Mouse (Mus musculus): ENCODE measurements at regions not wholly inside any gene's neighbourhood (a gene's known extent, or its start where the extent isn't known, plus 50 kb on each side); places are given as distances from the start of the nearest gene placed in this dataset.

- whole genome bisulfite sequencing, result 86% methylated on average over 4 of the region's 4 CpGs
- H3K27me3 ChIP-seq (replicated peaks; ENCODE audit: control insufficient read depth, insufficient read depth, low read length), result no peaks in the 10 kb centered on the region
- ATAC-seq, result no peak
- H3K4me3 ChIP-seq (ENCODE audit: low read length), result no peak overlapping the region
- no peak overlapping the region for H3K4me2 ChIP-seq (ENCODE audit: low read length)
- H3K9ac ChIP-seq (ENCODE audit: low read depth, low read length), result no peak overlapping the region
- H3K9me3 ChIP-seq (ENCODE audit: control insufficient read depth, low read length), result no peaks in the 10 kb centered on the region
- H3K4me1 ChIP-seq (ENCODE audit: control insufficient read depth, insufficient read depth, low read depth, low read length), result no peaks in the 10 kb centered on the region
- H3K36me3 ChIP-seq (ENCODE audit: control insufficient read depth, insufficient read depth, low read length), result no peaks in the 10 kb centered on the region
- H3K27ac ChIP-seq (ENCODE audit: low read depth, low read length), result no peak overlapping the region
Observed at GRCm38 (mm10) chr13:72113942-72114341, 150.4 kb upstream of the Irx1 start.

GRCm38 (mm10) chr13:72114776-72115663 is 151.5 kb upstream of the Irx1 start:
- Histone ChIP-seq H3K4me2 (ENCODE audit: low read length) (no peak overlapping the region), H3K27me3 (replicated peaks; ENCODE audit: control insufficient read depth, insufficient read depth, low read length) (no peaks in the 10 kb centered on the region), H3K27ac (ENCODE audit: low read depth, low read length) (no peak overlapping the region), H3K36me3 (ENCODE audit: control insufficient read depth, insufficient read depth, low read length) (no peaks in the 10 kb centered on the region), H3K9ac (ENCODE audit: low read depth, low read length) (no peak overlapping the region), H3K9me3 (ENCODE audit: control insufficient read depth, low read length) (no peaks in the 10 kb centered on the region), H3K4me3 (ENCODE audit: low read length) (no peak overlapping the region), H3K4me1 (ENCODE audit: control insufficient read depth, insufficient read depth, low read depth, low read length) (no peaks in the 10 kb centered on the region)
- ATAC-seq, result no peak
- WGBS, result 39% methylated on average over 10 of the region's 10 CpGs

GRCm38 (mm10) chr13:72120467-72120866 is 156.9 kb upstream of the Irx1 start:
- Histone ChIP-seq H3K27ac (ENCODE audit: low read depth, low read length) (no peak overlapping the region), H3K4me3 (ENCODE audit: low read length) (no peak overlapping the region), H3K9me3 (ENCODE audit: control insufficient read depth, low read length) (no peaks in the 10 kb centered on the region), H3K27me3 (replicated peaks; ENCODE audit: control insufficient read depth, insufficient read depth, low read length) (no peaks in the 10 kb centered on the region), H3K4me2 (ENCODE audit: low read length) (no peak overlapping the region), H3K9ac (ENCODE audit: low read depth, low read length) (no peak overlapping the region), H3K4me1 (ENCODE audit: control insufficient read depth, insufficient read depth, low read depth, low read length) (peaks cover 7% of the 10 kb centered on the region; the same call in 1 of the 2 replicates), H3K36me3 (ENCODE audit: control insufficient read depth, insufficient read depth, low read length) (no peaks in the 10 kb centered on the region)
- no peak for ATAC-seq
- WGBS, result 27% methylated on average over 7 of the region's 7 CpGs

- 19% methylated on average over 6 of the region's 6 CpGs for WGBS
- no peaks in the 10 kb centered on the region for H3K9me3 ChIP-seq (ENCODE audit: control insufficient read depth, low read length)
- H3K9ac ChIP-seq (ENCODE audit: low read depth, low read length), result peak overlapping the region; percentile 15; the same call in 1 of the 2 replicates
- peak; percentile 60; the same call in 1 of the 2 replicates for ATAC-seq
- H3K4me1 ChIP-seq (ENCODE audit: control insufficient read depth, insufficient read depth, low read depth, low read length), result peaks cover 7% of the 10 kb centered on the region; the same call in 1 of the 2 replicates
- H3K27ac ChIP-seq (ENCODE audit: low read depth, low read length), result no peak overlapping the region
- H3K27me3 ChIP-seq (replicated peaks; ENCODE audit: control insufficient read depth, insufficient read depth, low read length), result no peaks in the 10 kb centered on the region
- no peaks in the 10 kb centered on the region for H3K36me3 ChIP-seq (ENCODE audit: control insufficient read depth, insufficient read depth, low read length)
- H3K4me2 ChIP-seq (ENCODE audit: low read length), result no peak overlapping the region
- no peak overlapping the region for H3K4me3 ChIP-seq (ENCODE audit: low read length)
Observed at GRCm38 (mm10) chr13:72120911-72121553, 157.5 kb upstream of the Irx1 start.

GRCm38 (mm10) chr13:72121554-72122229 is 158.2 kb upstream of the Irx1 start:
- H3K27ac ChIP-seq (ENCODE audit: low read depth, low read length), result no peak overlapping the region
- ATAC-seq, result peak; percentile 48
- no peak overlapping the region for H3K9ac ChIP-seq (ENCODE audit: low read depth, low read length)
- H3K4me3 ChIP-seq (ENCODE audit: low read length), result no peak overlapping the region
- WGBS, result 60% methylated on average over 18 of the region's 18 CpGs
- H3K4me1 ChIP-seq (ENCODE audit: control insufficient read depth, insufficient read depth, low read depth, low read length), result peaks cover 7% of the 10 kb centered on the region; the same call in 1 of the 2 replicates
- no peak overlapping the region for H3K4me2 ChIP-seq (ENCODE audit: low read length)
- no peaks in the 10 kb centered on the region for H3K27me3 ChIP-seq (replicated peaks; ENCODE audit: control insufficient read depth, insufficient read depth, low read length)
- H3K9me3 ChIP-seq (ENCODE audit: control insufficient read depth, low read length), result no peaks in the 10 kb centered on the region
- H3K36me3 ChIP-seq (ENCODE audit: control insufficient read depth, insufficient read depth, low read length), result no peaks in the 10 kb centered on the region

- WGBS, result 44% methylated on average over 11 of the region's 11 CpGs
- H3K9ac ChIP-seq (ENCODE audit: low read depth, low read length), result no peak overlapping the region
- H3K4me2 ChIP-seq (ENCODE audit: low read length), result no peak overlapping the region
- H3K27me3 ChIP-seq (replicated peaks; ENCODE audit: control insufficient read depth, insufficient read depth, low read length), result no peaks in the 10 kb centered on the region
- H3K4me1 ChIP-seq (ENCODE audit: control insufficient read depth, insufficient read depth, low read depth, low read length), result peaks cover 7% of the 10 kb centered on the region; the same call in 1 of the 2 replicates
- H3K27ac ChIP-seq (ENCODE audit: low read depth, low read length), result no peak overlapping the region
- H3K4me3 ChIP-seq (ENCODE audit: low read length), result no peak overlapping the region
- no peaks in the 10 kb centered on the region for H3K36me3 ChIP-seq (ENCODE audit: control insufficient read depth, insufficient read depth, low read length)
- H3K9me3 ChIP-seq (ENCODE audit: control insufficient read depth, low read length), result no peaks in the 10 kb centered on the region
- ATAC-seq, result peak; percentile 56
Observed at GRCm38 (mm10) chr13:72122230-72122627, 158.7 kb upstream of the Irx1 start.

GRCm38 (mm10) chr13:72128306-72128705 is 164.8 kb upstream of the Irx1 start:
- Histone ChIP-seq H3K9me3 (ENCODE audit: control insufficient read depth, low read length) (no peaks in the 10 kb centered on the region), H3K4me3 (ENCODE audit: low read length) (no peak overlapping the region), H3K9ac (ENCODE audit: low read depth, low read length) (no peak overlapping the region), H3K4me1 (ENCODE audit: control insufficient read depth, insufficient read depth, low read depth, low read length) (no peaks in the 10 kb centered on the region), H3K4me2 (ENCODE audit: low read length) (no peak overlapping the region), H3K27ac (ENCODE audit: low read depth, low read length) (no peak overlapping the region), H3K27me3 (replicated peaks; ENCODE audit: control insufficient read depth, insufficient read depth, low read length) (no peaks in the 10 kb centered on the region), H3K36me3 (ENCODE audit: control insufficient read depth, insufficient read depth, low read length) (no peaks in the 10 kb centered on the region)
- no peak for ATAC-seq
- 97% methylated on average over 1 of the region's 1 CpGs for WGBS

GRCm38 (mm10) chr13:72131341-72131740 is 167.8 kb upstream of the Irx1 start:
- no peaks in the 10 kb centered on the region for H3K4me1 ChIP-seq (ENCODE audit: control insufficient read depth, insufficient read depth, low read depth, low read length)
- WGBS, result 89% methylated on average over 2 of the region's 2 CpGs
- H3K4me2 ChIP-seq (ENCODE audit: low read length), result no peak overlapping the region
- H3K4me3 ChIP-seq (ENCODE audit: low read length), result no peak overlapping the region
- H3K9ac ChIP-seq (ENCODE audit: low read depth, low read length), result no peak overlapping the region
- H3K27ac ChIP-seq (ENCODE audit: low read depth, low read length), result no peak overlapping the region
- no peaks in the 10 kb centered on the region for H3K9me3 ChIP-seq (ENCODE audit: control insufficient read depth, low read length)
- no peak for ATAC-seq
- H3K27me3 ChIP-seq (replicated peaks; ENCODE audit: control insufficient read depth, insufficient read depth, low read length), result no peaks in the 10 kb centered on the region
- H3K36me3 ChIP-seq (ENCODE audit: control insufficient read depth, insufficient read depth, low read length), result no peaks in the 10 kb centered on the region

Data from hindbrain, embryonic 16.5 days (tissue).